Mouse (Mus musculus): ENCODE results near the gene Wdr4.

- TF ChIP-seq EP300 (optimal IDR thresholded peaks at IDR 0.05) = no peak
- peak; percentile 99 for TF ChIP-seq CTCF (IDR thresholded peaks at IDR 0.05; ENCODE audit: low read depth)
These were observed 27.4 kb downstream of the Wdr4 start for GRCm38 (mm10) chr17:31492416-31492815.
